Mouse (Mus musculus): Measurements from ENCODE around the gene Sox14.

Gene Sox14

DNA sequence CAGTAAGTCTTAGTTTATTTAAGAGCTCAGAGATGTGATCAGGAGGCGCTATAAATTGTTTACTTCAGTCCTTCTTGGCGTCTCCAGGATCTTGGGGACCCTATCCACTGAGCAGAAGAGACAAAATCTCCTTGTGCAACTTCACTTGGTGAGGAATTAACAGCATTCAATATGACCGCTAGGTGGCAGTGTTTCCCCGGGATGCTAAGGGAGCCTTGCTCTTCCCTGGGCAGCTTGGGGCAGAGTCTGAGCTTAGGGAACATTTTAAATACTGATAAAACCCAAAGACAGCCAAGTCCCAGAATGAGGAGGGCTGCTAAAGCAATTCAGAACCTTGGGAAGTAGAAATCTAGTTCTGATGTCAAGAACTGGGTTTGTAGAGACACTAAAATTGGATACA, 29.1 kb downstream of the Sox14 start:
- DNase-seq: peak; percentile 42 to 43

DNA sequence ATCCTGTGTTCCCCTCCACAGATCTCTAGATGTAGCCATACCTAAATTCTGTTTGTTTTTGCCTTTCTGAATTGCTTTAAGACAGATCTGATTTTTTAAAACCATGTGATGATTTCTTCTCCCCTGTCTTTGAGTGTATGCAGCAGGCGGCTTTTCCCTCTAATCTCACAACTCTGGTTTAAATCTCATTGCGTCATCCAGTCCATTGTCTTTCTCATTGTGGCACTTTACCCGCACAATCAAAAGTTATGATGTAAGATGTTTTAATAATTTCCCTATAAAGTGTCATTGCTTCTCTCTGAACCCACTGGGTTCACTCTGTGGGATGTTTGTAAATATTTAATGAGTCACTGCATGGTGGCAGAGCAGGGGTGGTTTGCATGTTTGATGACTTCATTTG, 36.6 kb downstream of the Sox14 start:
- DNase-seq: no peak

DNA sequence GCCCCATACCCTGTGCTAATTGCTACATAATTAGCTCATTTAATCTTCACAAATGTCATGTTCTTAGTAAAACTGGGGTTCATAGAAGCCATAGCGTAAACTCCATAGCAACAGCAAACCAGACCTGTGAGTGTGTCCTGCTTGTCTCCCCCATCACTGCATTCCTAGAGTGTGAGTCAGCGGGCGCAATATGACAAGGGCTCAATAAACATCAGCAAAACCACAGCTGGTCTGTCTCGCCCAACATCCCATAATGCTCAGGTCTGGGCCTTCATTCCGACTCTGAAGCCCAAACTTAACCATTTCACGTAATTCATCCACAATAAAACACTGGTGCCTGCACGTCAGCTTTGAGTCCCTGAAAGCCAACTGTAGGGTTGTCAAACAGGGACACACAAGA, 37.1 kb downstream of the Sox14 start:
- no peak for DNase-seq

DNA sequence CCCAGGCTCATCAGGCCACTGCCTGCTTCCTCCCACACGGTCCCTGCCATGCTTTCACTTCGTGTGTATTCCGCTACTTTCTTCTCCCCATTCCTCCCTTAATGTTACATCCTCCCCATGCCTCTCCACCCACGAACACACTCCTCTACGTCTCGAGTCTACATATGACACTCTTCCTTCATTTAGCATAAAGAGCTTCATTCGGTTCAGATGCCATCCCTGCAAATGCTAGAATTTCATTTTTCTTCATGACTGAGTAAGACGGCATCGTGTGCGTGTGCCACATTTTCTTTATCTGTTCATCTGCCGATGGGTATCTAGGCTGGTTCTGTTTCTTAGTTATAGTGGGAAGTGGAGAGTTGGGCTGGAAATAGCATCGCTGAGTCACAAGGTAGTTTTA, 39.3 kb downstream of the Sox14 start:
- DNase-seq: no peak

DNA sequence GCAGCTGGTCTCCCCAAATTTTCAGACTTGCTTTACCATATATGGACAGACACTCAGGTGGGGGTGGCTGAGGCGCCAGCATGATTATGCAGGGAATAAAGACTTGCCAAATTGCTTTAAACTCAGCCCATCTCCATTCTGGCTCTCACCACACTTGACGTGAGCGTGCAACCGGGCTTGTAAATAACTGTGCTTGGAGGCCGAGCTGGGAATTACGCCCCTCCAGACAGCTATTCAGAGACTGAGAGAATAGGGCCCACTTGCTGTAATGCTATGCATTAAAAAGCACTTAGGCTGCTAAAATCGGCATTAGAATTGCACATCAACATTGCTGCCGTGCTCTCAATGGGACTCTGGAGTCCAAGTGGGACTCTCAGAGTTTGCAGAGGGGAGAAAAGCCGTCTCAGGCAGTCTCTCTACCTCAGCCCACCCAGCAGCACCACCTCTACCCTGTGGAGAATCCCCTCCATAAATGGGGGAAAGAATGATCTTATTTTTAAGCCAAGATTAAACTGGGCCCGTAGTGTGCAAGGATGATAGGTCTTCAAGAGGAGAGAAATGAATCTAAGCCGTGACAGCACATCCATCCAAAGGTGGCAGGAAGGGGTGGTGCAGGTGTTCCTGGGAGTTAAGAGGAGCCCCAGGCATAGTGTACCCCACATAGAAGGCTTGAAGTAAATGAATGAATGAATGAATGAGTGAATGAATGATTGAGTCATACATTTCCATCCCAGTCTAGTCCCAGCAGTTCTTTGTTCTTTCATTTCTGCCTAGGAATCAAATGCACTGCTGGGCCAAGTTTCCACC, 40.1 kb downstream of the Sox14 start:
- DNase-seq: no peak

All from B cell, adult 2 months (primary cell).